Mouse (Mus musculus) R1 (cell line): ENCODE measurements at regions not wholly inside any gene's neighbourhood (a gene's known extent, or its start where the extent isn't known, plus 50 kb on each side); places are given as distances from the start of the nearest gene placed in this dataset.

ENCODE experiments used
- DNase-seq: peaks from one replicate; pipeline ENCODE4 v3.0.0-alpha.2; 2018; ENCODE audit warnings: low read depth, low spot score

DNA sequence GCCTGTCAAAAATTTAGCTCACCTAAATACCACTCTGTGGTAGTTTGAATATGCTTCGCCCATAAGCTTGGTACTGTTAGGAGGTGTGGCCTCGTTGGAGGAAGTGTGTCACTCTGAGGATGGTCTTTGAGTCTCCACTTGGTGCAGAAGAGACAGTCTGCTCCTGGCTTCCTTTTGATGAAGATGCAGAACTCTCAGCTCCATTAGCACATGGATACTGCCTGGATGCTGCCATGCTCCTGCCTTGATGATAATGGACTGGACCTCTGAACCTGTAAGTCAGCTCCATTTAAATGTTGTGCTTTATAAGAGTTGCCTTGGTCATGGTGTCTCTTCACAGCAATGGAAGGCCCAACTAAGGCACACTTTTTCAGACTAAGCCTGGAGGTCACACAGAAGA, 56.9 kb upstream of the Pik3r1 start:
- DNase-seq: no peak

DNA sequence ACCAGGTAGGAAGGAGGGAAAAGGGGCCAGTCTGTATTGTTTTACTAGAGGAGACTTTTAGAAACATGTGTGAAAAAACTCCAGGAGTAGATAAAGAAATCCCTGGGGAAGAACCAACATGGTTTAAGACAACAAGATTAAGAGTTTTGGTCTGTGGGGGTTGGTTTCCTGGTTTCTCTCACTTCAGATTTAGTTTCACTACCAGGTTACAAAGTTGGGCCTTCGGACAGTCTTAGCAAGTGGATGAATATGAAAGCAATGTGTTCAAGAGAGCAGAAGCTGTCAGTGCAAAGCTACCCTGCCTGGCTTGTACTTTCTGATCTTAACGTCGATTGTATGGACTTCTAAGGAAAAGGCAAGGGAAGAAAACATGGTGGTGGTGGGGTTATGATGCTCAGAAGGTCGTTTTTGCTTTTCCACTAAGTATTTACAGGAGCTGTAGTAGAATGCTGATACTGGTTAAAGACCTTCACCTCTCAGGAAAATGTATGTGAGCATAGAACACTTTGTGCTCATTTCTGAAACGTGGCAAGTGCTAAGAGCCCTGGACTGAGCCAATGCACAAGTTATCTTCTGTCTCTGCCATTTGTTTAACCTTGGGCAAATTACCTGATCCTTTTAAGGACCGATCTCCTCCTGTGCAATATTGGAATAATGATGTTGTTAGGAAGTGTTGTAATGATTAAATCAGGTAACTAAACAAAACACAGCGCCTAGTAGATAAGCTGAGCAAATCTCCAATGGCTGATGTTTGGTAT, 64.0 kb upstream of the Pik3r1 start:
- no peak for DNase-seq

DNA sequence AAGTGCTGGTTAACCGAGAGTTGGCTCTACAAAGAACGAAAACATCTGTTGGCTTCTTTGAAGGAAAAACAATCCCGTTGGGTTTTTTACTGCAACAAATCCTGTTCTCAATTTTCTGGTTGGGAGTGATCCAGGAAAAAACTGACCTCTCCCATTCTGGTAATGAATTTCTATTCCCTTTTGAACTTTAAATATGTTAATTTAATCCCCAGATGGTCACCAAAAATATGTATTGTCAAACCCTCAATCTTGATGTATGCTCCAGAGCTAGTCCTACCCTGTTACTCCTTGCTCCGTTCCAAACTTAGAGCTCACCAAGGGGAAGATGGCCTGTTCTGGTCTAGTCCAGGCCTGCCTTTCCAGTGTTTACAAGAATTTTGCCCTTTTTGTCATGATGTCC, 66.5 kb upstream of the Pik3r1 start:
- no peak for DNase-seq

DNA sequence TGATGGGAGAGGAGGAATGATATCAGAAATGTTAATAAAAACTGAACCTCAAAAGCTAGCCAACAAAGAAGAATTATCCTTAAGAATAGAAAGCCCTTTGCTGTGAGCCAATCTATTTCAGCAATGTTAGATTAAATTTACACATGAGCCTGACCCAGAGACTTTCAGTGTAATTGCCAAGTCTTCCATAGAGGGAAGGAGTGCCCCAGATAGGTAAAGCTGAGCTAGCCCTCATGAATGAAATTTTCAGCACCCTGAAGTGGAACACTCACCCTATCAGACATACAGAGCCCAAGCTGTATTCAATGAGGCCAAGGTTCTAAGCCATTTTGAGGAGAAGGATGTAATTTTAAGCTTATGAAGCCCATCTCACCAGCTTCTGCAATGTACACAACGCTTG, 69.0 kb upstream of the Pik3r1 start:
- DNase-seq: no peak

DNA sequence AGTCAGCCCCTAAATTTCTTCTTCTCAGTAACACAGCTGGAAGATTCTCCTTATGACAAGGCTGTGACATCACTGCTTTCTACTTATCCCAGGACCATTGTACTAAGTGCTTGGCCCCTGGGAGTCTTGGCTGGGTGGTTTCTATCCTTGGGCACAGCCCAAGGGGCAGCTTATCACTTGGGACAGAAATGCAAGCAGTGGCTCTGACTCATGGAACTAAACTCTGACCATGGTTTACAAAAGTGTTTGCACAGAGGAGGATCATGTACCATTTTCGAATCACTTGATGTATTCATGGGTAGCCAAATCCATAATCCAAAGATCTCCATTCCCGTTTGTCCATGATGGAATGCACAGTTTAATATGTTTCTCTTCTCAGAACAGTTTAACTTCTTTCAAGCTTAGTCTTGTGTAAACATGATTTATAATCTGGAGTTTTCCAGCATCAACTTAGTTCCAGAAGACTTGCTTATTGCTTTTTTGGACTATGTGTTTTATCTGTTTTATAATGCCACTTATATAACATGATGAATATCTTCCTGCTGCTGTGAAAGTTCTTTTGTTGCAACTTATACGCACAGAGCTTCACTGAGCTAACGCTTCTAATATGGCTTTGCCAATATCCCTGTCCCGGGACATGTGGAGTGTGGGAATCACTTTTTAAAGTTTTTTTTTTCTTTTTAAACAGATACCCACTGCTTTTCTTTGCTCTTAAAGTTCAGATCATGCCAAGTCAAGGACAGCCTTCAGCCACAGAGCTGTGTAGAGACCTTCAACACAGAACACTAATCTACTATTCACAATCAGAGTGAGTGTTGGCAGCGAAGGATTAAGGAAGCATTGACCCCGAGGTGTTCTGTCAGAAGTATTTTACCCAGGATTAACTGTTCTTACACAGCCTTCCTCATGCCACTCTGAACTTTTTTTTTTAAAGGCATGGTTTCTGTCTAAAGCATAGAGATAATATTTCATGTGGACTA, 76.7 kb upstream of the Pik3r1 start:
- DNase-seq: no peak

DNA sequence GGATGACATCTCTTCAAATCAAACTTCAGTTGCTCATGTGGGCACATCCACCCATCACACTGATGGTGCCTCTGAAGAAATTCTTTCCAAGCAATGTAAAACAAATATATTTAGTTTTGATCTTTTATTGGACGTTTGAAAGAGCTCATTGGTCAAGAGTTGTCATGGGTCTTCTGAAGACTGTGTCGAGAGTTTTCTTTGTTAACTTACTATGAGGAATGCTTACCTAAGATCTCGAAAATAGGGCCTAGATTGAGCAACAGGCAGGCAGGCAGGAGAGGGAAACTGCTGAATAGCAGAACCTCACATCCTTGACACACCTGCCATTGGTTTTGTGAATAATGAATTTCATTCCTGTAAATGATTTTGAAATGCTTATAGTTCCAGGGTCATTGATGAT, 78.0 kb upstream of the Pik3r1 start:
- no peak for DNase-seq

DNA sequence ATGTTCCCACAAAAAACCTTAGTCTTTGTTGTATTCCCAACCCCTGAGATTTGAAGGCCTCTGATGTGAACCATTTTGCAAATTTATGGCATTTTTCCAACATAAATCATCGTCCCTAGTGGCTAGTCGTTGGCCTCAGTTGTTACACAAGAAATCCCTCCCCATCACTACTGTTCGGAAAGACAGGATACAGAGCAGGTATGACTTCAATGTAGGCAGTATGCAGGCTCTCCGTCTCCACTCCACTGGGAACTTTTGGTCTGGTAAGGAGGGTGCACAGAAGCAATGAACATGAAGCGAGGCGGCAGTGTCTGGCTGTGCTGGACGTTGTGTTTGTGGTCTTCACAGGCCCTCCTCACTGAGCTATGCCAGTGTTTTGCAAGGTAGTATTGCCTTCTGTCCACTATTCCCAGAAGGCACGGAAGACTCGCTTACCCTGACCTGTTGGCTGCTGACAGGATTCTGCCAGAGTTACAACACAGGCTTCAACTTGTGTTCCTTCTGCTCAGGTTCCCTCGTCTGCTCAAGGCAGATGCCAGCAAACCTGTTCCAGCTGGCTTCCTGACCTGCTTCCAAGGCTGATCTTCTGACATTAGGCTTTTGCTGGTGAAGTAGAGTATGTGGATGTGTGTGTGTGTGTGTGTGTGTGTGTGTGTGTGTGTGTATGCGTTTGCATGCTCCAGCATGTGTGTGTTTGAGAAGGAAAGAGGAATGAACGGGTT, 80.0 kb upstream of the Pik3r1 start:
- DNase-seq: no peak

DNA sequence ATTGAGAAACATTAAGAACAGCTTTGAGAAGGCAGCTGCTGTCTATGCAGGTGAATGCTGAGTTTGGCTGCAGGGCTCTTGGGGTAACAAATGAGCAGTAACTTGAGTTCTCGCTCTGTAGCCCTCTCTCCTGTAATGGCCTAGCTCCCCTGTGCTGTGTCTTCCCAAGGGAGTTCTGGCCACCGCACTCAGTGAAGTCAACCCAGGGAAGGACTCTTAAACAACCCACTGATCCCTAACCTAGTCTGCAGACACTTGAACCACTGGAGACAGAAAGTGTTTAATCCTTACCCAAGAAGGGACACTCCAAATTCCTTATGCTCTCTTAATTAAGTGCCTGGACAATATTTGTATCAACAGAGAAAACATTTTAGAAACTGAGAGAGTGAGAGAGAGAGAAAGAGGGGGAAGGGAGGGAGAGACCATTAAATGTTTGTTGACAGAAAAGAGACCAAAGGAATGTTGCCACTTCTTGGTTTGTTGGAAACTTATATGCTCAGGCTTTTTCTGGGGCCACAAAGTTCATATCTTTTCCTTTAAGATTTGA, 80.7 kb upstream of the Pik3r1 start:
- no peak for DNase-seq

DNA sequence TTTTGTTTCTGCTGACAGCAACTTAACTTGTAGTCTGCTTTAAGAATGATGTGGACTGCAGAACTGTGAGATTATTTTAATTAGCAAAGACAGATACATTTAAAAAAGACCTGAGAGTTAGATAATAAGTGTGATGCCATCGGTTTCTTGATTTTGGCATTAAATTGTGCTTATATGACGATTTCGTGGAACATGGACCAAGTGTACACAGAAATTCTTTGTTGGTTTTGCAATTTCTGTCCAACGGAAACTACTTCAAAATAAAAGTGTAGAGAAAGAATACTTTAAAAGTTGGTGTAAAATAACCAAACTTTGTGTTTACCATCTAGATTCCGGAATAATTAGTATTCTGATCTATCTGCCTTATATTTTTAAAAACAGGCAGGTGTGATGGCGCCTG, 81.4 kb upstream of the Pik3r1 start:
- no peak for DNase-seq

DNA sequence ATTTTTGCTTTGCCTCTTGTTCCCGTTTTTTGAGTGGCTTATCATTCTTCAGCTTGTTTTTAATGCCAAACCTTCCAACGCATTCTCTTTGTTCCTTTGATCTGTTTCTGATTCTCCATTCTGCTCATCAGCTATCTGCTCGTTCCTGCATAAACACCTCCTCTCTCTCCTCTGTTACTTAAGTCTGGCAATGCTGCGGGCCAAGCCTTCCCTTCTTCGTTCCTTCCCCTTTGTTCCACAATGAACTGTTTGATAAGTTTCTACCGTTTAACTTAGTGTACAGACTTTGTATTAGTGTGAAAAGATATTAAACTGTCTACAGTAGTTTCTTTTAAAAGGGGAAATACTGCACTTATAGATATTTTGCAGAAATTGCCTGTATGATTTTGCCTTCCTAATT, 83.3 kb upstream of the Pik3r1 start:
- DNase-seq: no peak

DNA sequence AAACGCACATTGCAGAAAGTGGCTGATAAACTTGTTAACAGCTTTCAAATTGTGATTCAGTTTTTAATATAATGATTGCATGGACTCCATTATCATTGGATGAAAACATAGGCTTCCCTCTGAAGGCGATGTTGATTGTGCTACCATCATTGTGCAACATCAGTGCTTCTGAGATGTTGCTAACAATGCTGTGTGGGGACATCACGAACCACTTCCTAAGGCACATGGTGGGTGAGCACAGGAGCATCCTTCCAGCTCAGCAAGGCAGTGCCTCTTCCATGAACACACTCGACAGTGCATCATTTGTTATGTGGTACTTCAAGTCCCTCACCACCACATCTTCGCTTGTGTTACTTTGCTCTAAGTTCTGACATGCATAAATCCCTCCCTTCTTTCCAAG, 84.9 kb upstream of the Pik3r1 start:
- DNase-seq: no peak

DNA sequence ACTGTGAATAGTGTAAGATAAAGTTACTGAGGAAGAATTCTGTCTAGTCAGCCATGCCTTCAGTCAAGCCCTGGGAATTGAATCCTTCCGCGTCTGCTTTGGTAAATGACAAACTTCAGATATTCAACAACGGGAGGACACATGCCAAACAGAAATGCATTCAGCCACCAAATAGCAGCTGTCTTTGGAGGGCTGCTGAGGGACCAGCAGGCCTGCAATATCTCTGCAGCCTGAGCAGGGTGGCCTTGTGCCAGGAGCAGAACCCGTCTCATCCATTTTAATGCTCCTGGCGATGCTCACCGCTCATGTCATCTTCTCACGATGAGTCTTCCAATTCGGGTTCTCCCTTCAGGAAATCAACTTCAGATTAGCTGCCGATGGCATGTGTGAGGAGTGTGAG, 87.1 kb upstream of the Pik3r1 start:
- DNase-seq: no peak

DNA sequence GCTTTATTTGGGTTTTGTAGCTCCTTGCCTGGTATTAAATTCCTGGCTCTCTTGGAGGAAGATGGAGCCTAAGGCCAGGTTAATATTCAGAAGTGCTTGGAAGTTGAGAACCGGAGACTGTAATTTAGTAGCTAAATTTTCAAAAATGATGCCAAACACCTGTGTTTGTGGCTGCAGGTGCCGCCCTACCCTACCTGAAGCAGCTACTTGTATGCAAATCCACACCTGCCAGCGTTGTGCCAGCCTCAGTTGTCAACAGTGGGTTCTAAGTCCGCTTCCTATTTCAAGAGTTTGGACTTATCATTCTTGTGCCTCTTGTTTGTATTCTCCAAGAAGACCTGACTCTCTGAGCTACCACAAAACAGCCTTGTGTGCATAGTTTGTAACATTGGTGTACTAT, 92.7 kb upstream of the Pik3r1 start:
- no peak for DNase-seq

DNA sequence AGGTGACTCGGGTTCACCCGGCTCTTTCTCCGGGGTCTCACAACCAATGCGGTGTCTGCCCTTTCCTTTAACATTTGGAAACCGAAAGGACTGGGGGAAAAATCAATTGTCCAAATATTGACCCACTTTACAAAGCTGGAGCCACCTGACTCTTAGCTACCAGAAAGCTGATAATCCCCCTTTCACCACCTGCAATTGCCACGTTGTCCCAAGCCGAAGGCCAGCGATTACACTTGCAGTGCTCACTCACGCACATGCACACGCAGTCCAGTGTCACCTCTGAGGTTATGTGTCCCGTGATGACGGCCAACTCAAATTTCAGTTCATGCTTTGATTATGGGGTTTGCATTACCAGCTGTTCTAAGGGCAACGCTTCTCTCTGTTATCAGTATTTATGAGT, 94.0 kb upstream of the Pik3r1 start:
- no peak for DNase-seq

DNA sequence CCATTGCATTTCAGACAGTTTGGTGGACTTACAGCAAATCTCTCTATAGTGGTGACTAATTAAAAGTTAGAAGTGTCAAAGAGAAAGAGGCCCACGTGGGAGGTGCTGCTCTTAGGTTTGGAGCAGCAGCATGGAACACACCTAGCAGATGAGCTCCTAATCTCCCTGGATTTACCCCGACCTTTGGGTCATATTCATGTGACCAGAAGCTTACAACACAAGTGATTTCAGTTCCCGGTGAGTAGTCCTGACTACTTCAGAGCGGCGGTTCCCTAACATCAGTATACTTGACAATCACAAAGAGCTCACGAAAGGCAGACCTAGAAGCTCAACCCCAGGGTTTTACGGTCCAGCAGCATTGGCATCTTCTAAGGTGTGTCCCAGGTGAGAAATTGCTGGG, 95.0 kb upstream of the Pik3r1 start:
- no peak for DNase-seq

DNA sequence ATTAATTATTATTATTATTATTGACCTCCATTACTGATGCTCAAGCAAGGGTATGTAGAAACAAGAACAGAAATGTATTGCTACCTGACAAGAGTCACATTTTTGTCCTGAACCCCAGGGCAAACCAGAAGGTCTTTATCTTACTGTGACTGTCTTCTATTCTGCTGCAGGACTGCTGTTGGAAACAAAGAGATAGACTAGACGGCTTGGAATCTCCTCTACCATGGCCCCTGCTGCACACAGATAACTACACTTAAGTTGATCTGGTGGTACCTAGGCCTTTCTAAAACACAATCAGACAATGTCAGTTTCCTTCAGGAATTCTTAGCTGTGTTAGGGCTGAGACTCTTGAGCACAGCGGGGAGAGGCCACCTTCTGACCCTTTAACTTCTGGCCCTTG, 95.6 kb upstream of the Pik3r1 start:
- DNase-seq: no peak

DNA sequence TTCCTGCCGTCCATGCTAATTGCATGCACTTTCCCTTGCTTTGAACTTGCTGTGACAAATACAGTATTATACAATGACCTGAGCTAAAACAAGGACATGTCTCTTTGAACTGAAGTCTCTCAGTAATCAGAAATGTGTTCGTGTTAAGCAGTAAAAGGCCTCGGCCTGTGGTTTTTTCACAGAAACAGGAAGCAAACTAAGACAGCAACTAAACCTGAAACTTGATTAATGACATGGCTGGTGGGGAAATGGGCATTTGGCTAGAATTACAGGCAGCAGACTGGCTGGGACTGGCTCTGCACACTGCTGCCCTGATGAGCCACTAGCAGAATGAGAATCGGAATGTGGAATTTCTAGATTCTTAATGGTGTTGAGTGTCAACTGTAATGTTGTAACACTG, 98.8 kb upstream of the Pik3r1 start:
- no peak for DNase-seq

DNA sequence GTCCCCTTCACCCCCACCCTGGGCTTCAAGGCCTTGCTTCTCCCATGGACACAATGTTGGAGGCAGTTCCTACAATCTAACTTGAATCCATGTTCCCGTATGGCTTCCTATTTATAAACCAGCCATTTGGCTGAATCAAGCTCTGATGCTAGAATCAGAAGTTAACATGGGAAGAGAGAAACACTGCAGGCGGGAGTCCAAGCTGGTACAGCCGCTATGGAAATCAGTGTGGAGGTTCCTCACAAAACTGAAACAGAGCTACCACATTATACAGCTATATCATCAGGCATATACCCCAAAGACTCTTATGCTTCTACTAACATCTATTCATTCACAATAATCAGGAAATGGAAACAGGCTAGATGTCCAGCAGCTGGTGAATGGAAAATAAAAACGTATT, 106.7 kb upstream of the Pik3r1 start:
- no peak for DNase-seq

DNA sequence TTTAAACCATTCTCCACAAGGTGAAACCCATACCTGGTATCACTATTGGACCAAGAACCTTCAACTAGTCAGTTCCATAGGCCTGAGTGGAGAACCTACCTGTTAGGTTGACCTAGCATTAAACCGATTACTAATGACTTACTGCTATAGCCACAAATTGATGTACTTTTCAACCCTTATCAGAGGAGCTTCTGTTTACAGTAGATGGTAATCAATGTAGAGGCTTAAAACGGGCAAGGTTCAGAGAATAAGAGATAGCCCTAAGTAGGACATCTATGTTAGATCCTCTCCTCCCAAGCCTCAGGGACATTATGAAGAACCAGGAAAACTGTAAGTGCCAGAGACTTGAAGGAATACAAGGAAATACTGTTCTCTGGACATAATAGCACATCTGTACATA, 108.1 kb upstream of the Pik3r1 start:
- DNase-seq: no peak

DNA sequence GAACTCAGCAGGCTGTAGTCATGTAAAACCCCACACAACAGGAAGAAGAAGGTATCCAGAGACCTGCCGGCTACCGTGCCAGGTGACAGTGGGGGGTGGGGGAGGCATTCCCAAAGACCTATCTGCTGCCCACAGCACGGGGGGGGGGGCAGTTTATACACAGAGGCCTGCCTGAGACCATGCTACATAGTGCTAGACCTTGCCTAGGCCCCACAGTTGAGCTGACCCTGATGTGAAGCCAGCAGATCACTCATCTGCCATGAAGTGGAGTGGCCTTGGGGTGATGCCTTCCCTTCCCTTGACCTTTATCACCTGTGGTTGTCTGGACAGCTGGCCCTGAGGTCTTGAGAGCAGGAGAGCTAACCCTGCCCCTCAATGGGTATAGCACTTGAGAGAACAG, 108.6 kb upstream of the Pik3r1 start:
- no peak for DNase-seq

DNA sequence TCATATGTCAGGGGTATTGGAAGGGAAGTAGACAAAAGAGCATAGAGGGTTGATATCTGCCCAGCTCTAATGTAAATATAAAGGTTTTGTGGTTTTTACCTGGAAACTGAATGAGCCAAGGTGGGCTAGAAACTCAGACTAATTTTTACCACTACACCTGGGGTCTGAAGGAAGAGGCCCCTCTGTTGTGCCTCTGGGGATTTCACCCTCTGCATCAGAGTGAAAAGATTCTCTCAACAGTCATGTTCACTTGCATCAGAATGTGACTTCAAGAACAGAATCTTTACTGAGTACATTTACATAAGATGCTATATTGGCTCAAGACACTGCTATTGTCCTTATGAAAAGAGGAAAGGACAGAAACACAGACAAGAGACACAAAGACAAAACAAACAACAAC, 110.2 kb upstream of the Pik3r1 start:
- DNase-seq: no peak

DNA sequence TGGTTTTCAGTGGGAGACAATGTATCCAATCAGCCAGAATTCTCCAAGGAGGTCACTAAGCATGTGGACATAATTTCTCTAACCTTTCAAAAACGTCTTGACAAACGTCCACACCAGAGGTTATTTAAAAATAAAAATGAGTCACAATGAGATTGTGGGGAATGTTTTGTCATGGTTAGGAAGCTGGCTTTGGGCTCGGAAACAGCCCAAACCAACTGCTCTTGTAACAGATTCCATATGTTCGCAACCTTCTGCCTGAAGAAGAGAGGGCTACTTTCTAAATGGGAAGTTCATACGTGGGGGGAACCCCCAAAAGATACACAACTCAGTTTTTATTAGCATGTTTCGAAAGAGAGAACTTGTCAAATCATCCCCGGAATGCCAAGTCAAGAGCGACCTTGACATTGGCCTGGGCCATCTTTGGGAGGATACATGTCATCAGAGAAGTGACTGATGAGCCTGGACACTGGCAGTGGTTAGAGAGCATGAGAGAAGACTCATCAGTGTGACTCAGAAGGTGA, 111.6 kb upstream of the Pik3r1 start:
- no peak for DNase-seq
